Mouse (Mus musculus) gastrocnemius, postnatal 36 days (tissue): ENCODE measurements around the gene Ephb2. TPM values are rescaled to one million over a fixed set of nuclear protein-coding genes. Genes with fewer than 3 reads are reported as not detected.

Experiments used
- DNase-seq, 2 experiments: peaks; one replicate each; pipeline ENCODE4 v3.0.0; 2022
- intact Hi-C: fragments of 180-260 bp; cut with DNase I; formaldehyde crosslinking; loops from one replicate; pipeline ENCODE4 v1.15.1; 2025
- total RNA-seq, 2 experiments: library from RNA; stranded (reverse); gene quantifications; 2 replicates each; pipeline ENCODE4 v1.2.3; 2021

Gene Ephb2
- total RNA-seq, 2 experiments from 2014 or later: 0.87 to 0.94 TPM

GRCm38 (mm10) chr4:136672335-136673090 lies 163.3 kb downstream of the Ephb2 start:
- DNase-seq: no peak
- intact Hi-C loops: no loop called here

DNA sequence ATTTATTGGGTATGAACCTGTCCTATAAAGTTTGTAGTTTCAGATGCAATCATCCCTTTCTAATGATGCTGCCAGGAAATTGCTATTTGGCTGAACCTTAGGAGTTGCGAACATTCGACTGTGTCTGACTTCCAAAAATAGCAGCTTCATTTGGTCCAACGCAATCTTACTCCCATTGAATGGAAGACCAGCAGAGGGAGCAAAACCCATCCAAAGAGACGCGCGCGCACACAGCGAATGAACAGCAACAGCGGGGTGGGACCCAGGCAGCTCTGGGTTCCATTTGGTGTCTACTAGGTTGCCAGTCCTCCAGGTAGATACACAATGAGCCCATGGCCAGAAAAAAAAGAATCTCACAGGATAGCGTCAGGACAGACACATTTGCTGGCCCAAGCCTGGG lies 168.0 kb downstream of the Ephb2 start:
- no peak for DNase-seq
- intact Hi-C loops: no loop called here

DNA sequence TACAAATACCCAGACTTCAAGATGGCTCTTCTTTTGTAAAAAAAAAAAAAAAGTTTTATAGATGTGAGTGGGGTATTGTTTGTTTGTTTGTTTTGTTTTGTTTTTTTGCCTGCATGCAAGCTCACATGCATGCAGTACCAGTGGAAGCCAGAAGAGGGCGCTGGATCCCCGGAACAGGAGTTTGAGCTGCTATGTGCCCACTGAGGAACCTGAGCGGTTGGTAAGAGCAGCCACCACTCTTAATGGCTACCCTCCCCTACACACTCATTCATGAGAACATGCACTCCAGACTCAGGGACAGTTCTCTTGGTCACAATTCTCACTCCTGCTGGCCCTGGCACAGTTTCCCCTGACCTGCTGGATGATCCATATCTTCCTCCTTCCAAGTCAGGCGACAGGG lies 169.8 kb downstream of the Ephb2 start:
- intact Hi-C loops: no loop called here
- no peak for DNase-seq

- intact Hi-C loops: no loop called here
- DNase-seq: no peak
These were observed 170.7 kb downstream of the Ephb2 start for GRCm38 (mm10) chr4:136665068-136665467.

DNA sequence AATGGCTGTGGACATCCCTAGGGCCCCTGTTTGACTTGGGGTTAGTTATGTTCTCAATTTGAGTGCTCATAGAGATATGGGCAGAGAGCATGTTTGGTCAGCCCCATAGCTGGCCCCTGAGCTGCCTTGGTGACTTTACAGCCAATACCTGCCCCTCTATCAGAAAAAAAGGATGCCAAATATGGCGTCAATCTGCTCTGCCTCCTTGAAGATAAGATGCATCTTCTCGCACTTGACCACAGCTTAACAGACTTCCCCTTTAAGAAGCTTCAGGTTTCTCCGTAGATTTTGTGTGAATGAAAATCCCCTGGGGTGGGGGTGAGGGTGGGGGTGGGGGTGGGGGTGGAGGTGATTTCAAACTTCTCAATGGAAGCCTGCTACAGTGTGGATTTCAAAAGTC lies 177.9 kb downstream of the Ephb2 start:
- intact Hi-C loops: no loop called here
- no peak for DNase-seq

GRCm38 (mm10) chr4:136653692-136654234 lies 182.0 kb downstream of the Ephb2 start:
- no peak for DNase-seq
- intact Hi-C loops: no loop called here

GRCm38 (mm10) chr4:136653019-136653418 lies 182.8 kb downstream of the Ephb2 start:
- DNase-seq: no peak
- intact Hi-C loops: no loop called here

GRCm38 (mm10) chr4:136652528-136652910 lies 183.3 kb downstream of the Ephb2 start:
- intact Hi-C loops: no loop called here

DNA sequence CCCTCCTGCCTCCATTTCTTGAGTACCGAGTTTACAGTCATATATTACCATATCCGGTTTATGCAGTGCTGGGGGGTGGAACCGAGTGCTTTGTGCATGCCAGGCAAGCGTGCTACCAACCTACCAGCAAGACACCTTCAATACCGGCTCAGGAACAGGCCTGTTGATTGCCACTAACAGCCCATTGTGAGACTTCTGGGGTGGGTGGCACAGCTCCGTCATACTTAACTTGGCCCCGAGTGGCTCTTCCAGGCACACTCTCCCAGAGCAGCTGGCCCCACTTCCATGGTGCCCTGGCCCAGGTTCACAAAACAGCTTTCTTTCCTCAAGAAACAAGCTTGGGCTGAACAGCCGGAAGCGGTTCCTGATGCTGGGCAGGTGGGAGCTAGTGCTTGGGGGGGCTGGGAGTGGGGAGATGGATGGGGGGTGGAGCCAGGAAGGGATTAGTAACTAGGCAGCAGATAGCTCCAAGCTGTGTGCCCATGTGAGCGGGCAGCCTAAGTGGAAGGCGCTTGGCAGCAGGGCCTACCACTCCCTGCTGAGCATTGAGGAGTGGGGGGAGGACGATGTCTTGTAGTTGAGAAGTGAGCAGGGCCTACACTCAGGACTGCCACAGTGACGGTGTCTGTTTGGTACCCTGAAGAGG lies 183.8 kb downstream of the Ephb2 start:
- DNase-seq: no peak
- intact Hi-C loops: no loop called here

More at GRCm38 (mm10) chr4:136652528-136652910, 183.3 kb downstream of the Ephb2 start:
- no peak for DNase-seq

GRCm38 (mm10) chr4:136651357-136651811 lies 184.4 kb downstream of the Ephb2 start:
- intact Hi-C loops: no loop called here
- no peak for DNase-seq

- DNase-seq: no peak
- intact Hi-C loops: no loop called here
These were observed 185.5 kb downstream of the Ephb2 start for GRCm38 (mm10) chr4:136650261-136650660.

- no peak for DNase-seq
- intact Hi-C loops: no loop called here
These were observed 186.2 kb downstream of the Ephb2 start for GRCm38 (mm10) chr4:136649480-136650196.

GRCm38 (mm10) chr4:136648922-136649479 lies 186.8 kb downstream of the Ephb2 start:
- intact Hi-C loops: no loop called here
- DNase-seq: peak; percentile 62 to 64

- no peak for DNase-seq
- intact Hi-C loops: no loop called here
These were observed 196.9 kb downstream of the Ephb2 start for GRCm38 (mm10) chr4:136638890-136639289.

GRCm38 (mm10) chr4:136638230-136638750 lies 197.5 kb downstream of the Ephb2 start:
- no peak for DNase-seq
- intact Hi-C loops: no loop called here

GRCm38 (mm10) chr4:136637563-136638229 lies 198.1 kb downstream of the Ephb2 start:
- intact Hi-C loops: no loop called here
- DNase-seq: no peak

- intact Hi-C loops: no loop called here
- DNase-seq: no peak
These were observed 198.7 kb downstream of the Ephb2 start for GRCm38 (mm10) chr4:136636983-136637562.

DNA sequence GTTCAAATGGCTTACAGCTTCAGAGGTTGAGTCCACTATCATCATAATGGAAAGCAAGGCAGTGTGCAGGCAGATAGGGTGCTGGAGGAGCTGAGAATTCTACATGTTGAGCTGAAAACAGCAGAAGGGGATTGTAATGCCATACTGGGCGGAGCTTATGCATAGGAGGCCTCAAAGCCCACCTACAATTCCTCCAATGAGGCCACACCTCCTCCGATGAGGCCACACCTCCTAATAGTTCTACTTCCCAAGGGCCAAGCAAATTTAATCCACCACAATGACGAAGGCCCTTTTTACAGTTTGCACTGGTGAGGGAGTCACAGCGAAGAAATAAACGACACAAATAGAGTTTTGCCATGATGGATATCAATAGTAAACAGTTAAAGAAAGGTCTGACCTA lies 199.3 kb downstream of the Ephb2 start:
- DNase-seq: no peak
- intact Hi-C loops: no loop called here

- DNase-seq: no peak
- intact Hi-C loops: no loop called here
These were observed 199.8 kb downstream of the Ephb2 start for GRCm38 (mm10) chr4:136635995-136636394.
